Mouse (Mus musculus): ENCODE results near the gene Cct2. TPM values are rescaled to one million over a fixed set of nuclear protein-coding genes. Genes with fewer than 3 reads are reported as not detected.

Gene Cct2
- total and polyA plus RNA-seq, 2 experiments from 2014 or later, result 129 to 154 TPM

GRCm38 (mm10) chr10:117011047-117011446, 52.6 kb downstream of the Cct2 start:
- Histone ChIP-seq H3K9ac (replicated peaks; ENCODE audit: low read depth, low read length) (no peak overlapping the region), H3K4me2 (ENCODE audit: low read depth, low read length) (no peak overlapping the region), H3K4me1 (ENCODE audit: control insufficient read depth, insufficient read depth) (peaks cover 16% of the 10 kb centered on the region), H3K9me3 (replicated peaks; ENCODE audit: control insufficient read depth, low read length) (no peaks in the 10 kb centered on the region), H3K27ac (ENCODE audit: low read depth) (no peak overlapping the region), H3K4me3 (ENCODE audit: low read depth, low read length) (no peak overlapping the region), H3K27me3 (ENCODE audit: control insufficient read depth, insufficient read depth, low read length) (no peaks in the 10 kb centered on the region), H3K36me3 (replicated peaks; ENCODE audit: control insufficient read depth, insufficient read depth, low read length) (no peaks in the 10 kb centered on the region)
- WGBS, result 79% methylated on average over 8 of the region's 8 CpGs
- DNase-seq (ENCODE audit: low spot score) (no peak), ATAC-seq (ENCODE audit: insufficient read depth, low read depth) (no peak)
- TF ChIP-seq CTCF (IDR thresholded peaks at IDR 0.05; ENCODE audit: low read depth) (no peak), EP300 (IDR thresholded peaks at IDR 0.05; ENCODE audit: low read depth) (no peak)

GRCm38 (mm10) chr10:117009691-117010090, 53.9 kb downstream of the Cct2 start:
- TF ChIP-seq CTCF (IDR thresholded peaks at IDR 0.05; ENCODE audit: low read depth) (no peak), EP300 (IDR thresholded peaks at IDR 0.05; ENCODE audit: low read depth) (no peak)
- H3K27ac ChIP-seq (ENCODE audit: low read depth), result no peak overlapping the region
- H3K4me3 ChIP-seq (ENCODE audit: low read depth, low read length), result no peak overlapping the region
- ATAC-seq (ENCODE audit: insufficient read depth, low read depth) (no peak), DNase-seq (ENCODE audit: low spot score) (no peak)
- H3K4me1 ChIP-seq (ENCODE audit: control insufficient read depth, insufficient read depth), result peaks cover 14% of the 10 kb centered on the region
- H3K9me3 ChIP-seq (replicated peaks; ENCODE audit: control insufficient read depth, low read length), result no peaks in the 10 kb centered on the region
- H3K27me3 ChIP-seq (ENCODE audit: control insufficient read depth, insufficient read depth, low read length), result no peaks in the 10 kb centered on the region
- H3K4me2 ChIP-seq (ENCODE audit: low read depth, low read length), result no peak overlapping the region
- 90% methylated on average over 6 of the region's 6 CpGs for WGBS
- H3K36me3 ChIP-seq (replicated peaks; ENCODE audit: control insufficient read depth, insufficient read depth, low read length), result no peaks in the 10 kb centered on the region
- H3K9ac ChIP-seq (replicated peaks; ENCODE audit: low read depth, low read length), result no peak overlapping the region

GRCm38 (mm10) chr10:117005707-117006464, 57.7 kb downstream of the Cct2 start:
- DNase-seq (ENCODE audit: low spot score), result no peak

GRCm38 (mm10) chr10:117004695-117005094, 58.9 kb downstream of the Cct2 start:
- H3K36me3 ChIP-seq (replicated peaks; ENCODE audit: control insufficient read depth, insufficient read depth, low read length), result no peaks in the 10 kb centered on the region
- TF ChIP-seq CTCF (IDR thresholded peaks at IDR 0.05; ENCODE audit: low read depth) (no peak), EP300 (IDR thresholded peaks at IDR 0.05; ENCODE audit: low read depth) (no peak)
- no peak overlapping the region for H3K27ac ChIP-seq (ENCODE audit: low read depth)
- H3K9me3 ChIP-seq (replicated peaks; ENCODE audit: control insufficient read depth, low read length), result no peaks in the 10 kb centered on the region
- 88% methylated on average over 5 of the region's 5 CpGs for WGBS
- no peak overlapping the region for H3K9ac ChIP-seq (replicated peaks; ENCODE audit: low read depth, low read length)
- DNase-seq (ENCODE audit: low spot score) (no peak), ATAC-seq (ENCODE audit: insufficient read depth, low read depth) (no peak)
- no peak overlapping the region for H3K4me2 ChIP-seq (ENCODE audit: low read depth, low read length)
- H3K4me1 ChIP-seq (ENCODE audit: control insufficient read depth, insufficient read depth), result peaks cover 4% of the 10 kb centered on the region; the same call in 1 of the 2 replicates
- no peaks in the 10 kb centered on the region for H3K27me3 ChIP-seq (ENCODE audit: control insufficient read depth, insufficient read depth, low read length)
- no peak overlapping the region for H3K4me3 ChIP-seq (ENCODE audit: low read depth, low read length)

More at GRCm38 (mm10) chr10:117005707-117006464, 57.7 kb downstream of the Cct2 start:
- H3K27me3 ChIP-seq (ENCODE audit: control insufficient read depth, insufficient read depth, low read length), result no peaks in the 10 kb centered on the region
- H3K9ac ChIP-seq (replicated peaks; ENCODE audit: low read depth, low read length), result no peak overlapping the region
- TF ChIP-seq EP300 (IDR thresholded peaks at IDR 0.05; ENCODE audit: low read depth) (no peak), CTCF (IDR thresholded peaks at IDR 0.05; ENCODE audit: low read depth) (no peak)
- no peak overlapping the region for H3K4me2 ChIP-seq (ENCODE audit: low read depth, low read length)
- H3K4me1 ChIP-seq (ENCODE audit: control insufficient read depth, insufficient read depth), result peaks cover 4% of the 10 kb centered on the region; the same call in 1 of the 2 replicates
- no peaks in the 10 kb centered on the region for H3K9me3 ChIP-seq (replicated peaks; ENCODE audit: control insufficient read depth, low read length)
- ATAC-seq (ENCODE audit: insufficient read depth, low read depth), result no peak
- H3K36me3 ChIP-seq (replicated peaks; ENCODE audit: control insufficient read depth, insufficient read depth, low read length), result no peaks in the 10 kb centered on the region
- no peak overlapping the region for H3K27ac ChIP-seq (ENCODE audit: low read depth)
- 56% methylated on average over 12 of the region's 12 CpGs for WGBS
- no peak overlapping the region for H3K4me3 ChIP-seq (ENCODE audit: low read depth, low read length)

Other genes with a start within 250 kb of the Cct2 start
- gene Myrfl, start 166.9 kb downstream of the Cct2 start, total RNA-seq (2014; rRNA removed; ENCODE audit: low replicate concordance), result 0.39 TPM in 1 of 2 replicates, not detected in the other
- 0.18 and 0.23 TPM in 2 replicates for gene Myrfl, start 166.9 kb downstream of the Cct2 start, polyA plus RNA-seq (2015; fragmentation: Nextera tagmentation; extraction: Ambion mirVana)
- gene Rab3ip, start 113.0 kb downstream of the Cct2 start, total RNA-seq (2014; rRNA removed; ENCODE audit: low replicate concordance), result 98.2 and 123 TPM in 2 replicates
- 70.9 and 78.4 TPM in 2 replicates for gene Rab3ip, start 113.0 kb downstream of the Cct2 start, polyA plus RNA-seq (2015; fragmentation: Nextera tagmentation; extraction: Ambion mirVana)
- not detected in 2 replicates for gene Gm10271, start 91.2 kb downstream of the Cct2 start, total RNA-seq (2014; rRNA removed; ENCODE audit: low replicate concordance)
- gene Gm10271, start 91.2 kb downstream of the Cct2 start, polyA plus RNA-seq (2015; fragmentation: Nextera tagmentation; extraction: Ambion mirVana), result not detected in 2 replicates
- 1.1 and 1.3 TPM in 2 replicates for gene Best3, start 77.5 kb downstream of the Cct2 start, total RNA-seq (2014; rRNA removed; ENCODE audit: low replicate concordance)
- 0.57 and 0.62 TPM in 2 replicates for gene Best3, start 77.5 kb downstream of the Cct2 start, polyA plus RNA-seq (2015; fragmentation: Nextera tagmentation; extraction: Ambion mirVana)
- gene Lrrc10, start 18.5 kb downstream of the Cct2 start, total RNA-seq (2014; rRNA removed; ENCODE audit: low replicate concordance), result 330 and 397 TPM in 2 replicates
- gene Lrrc10, start 18.5 kb downstream of the Cct2 start, polyA plus RNA-seq (2015; fragmentation: Nextera tagmentation; extraction: Ambion mirVana), result 115 and 138 TPM in 2 replicates
- gene Frs2, start 84.7 kb upstream of the Cct2 start, total RNA-seq (2014; rRNA removed; ENCODE audit: low replicate concordance), result 13.2 and 14.1 TPM in 2 replicates
- 12.8 and 13.6 TPM in 2 replicates for gene Frs2, start 84.7 kb upstream of the Cct2 start, polyA plus RNA-seq (2015; fragmentation: Nextera tagmentation; extraction: Ambion mirVana)
- 34.4 and 50.7 TPM in 2 replicates for gene Yeats4, start 160.7 kb upstream of the Cct2 start, total RNA-seq (2014; rRNA removed; ENCODE audit: low replicate concordance)
- gene Yeats4, start 160.7 kb upstream of the Cct2 start, polyA plus RNA-seq (2015; fragmentation: Nextera tagmentation; extraction: Ambion mirVana), result 31.1 and 33.6 TPM in 2 replicates
- not detected in 2 replicates for gene 9530003J23Rik, start 174.9 kb upstream of the Cct2 start, total RNA-seq (2014; rRNA removed; ENCODE audit: low replicate concordance)
- gene 9530003J23Rik, start 174.9 kb upstream of the Cct2 start, polyA plus RNA-seq (2015; fragmentation: Nextera tagmentation; extraction: Ambion mirVana), result not detected in 2 replicates
- 37.1 and 40.6 TPM in 2 replicates for gene Lyz2, start 218.5 kb upstream of the Cct2 start, total RNA-seq (2014; rRNA removed; ENCODE audit: low replicate concordance)
- 54.7 and 61.6 TPM in 2 replicates for gene Lyz2, start 218.5 kb upstream of the Cct2 start, polyA plus RNA-seq (2015; fragmentation: Nextera tagmentation; extraction: Ambion mirVana)
- gene Lyz1, start 229.1 kb upstream of the Cct2 start, total RNA-seq (2014; rRNA removed; ENCODE audit: low replicate concordance), result 0.15 and 0.73 TPM in 2 replicates
- gene Lyz1, start 229.1 kb upstream of the Cct2 start, polyA plus RNA-seq (2015; fragmentation: Nextera tagmentation; extraction: Ambion mirVana), result 0.49 and 1.4 TPM in 2 replicates